Mouse (Mus musculus) limb, embryonic 14.5 days (tissue): ENCODE results near the gene Gm4792. TPM values are rescaled to one million over a fixed set of nuclear protein-coding genes. Genes with fewer than 3 reads are reported as not detected.

ENCODE experiments used
- ATAC-seq: fragments of 200-750 bp; cut with Nextera tagmentation; 2 replicates; pipeline ENCODE4 v1.8.0; 2017; ENCODE audit warnings: low read depth, moderate number of reproducible peaks, moderate TSS enrichment; ENCODE audit not compliant: low FRiP score
- DNase-seq: peaks from one replicate; pipeline ENCODE4 v3.0.0-alpha.2; 2015; ENCODE audit warnings: low spot score
- H3K27ac ChIP-seq: fragments of 300-500 bp; sonication (generic); replicated peaks from 2 replicates; pipeline ENCODE4 v1.5.1; 2014; ENCODE audit warnings: low read depth, mild to moderate bottlenecking, low read length, moderate library complexity, mixed read lengths
- H3K27me3 ChIP-seq: fragments of 300-500 bp; sonication (generic); 2 replicates; pipeline ENCODE4 v1.6.1; 2014; ENCODE audit warnings: low read length, mixed read lengths; ENCODE audit not compliant: control insufficient read depth, insufficient read depth
- H3K36me3 ChIP-seq: fragments of 300-500 bp; sonication (generic); 2 replicates; pipeline ENCODE4 v1.6.1; 2014; ENCODE audit warnings: mild to moderate bottlenecking, low read length, moderate library complexity, mixed read lengths; ENCODE audit not compliant: control insufficient read depth, insufficient read depth
- H3K4me1 ChIP-seq: fragments of 300-500 bp; sonication (generic); 2 replicates; pipeline ENCODE4 v1.6.1; 2014; ENCODE audit warnings: antibody characterized with exemption, low read length, mixed read lengths; ENCODE audit not compliant: control insufficient read depth, insufficient read depth
- H3K4me2 ChIP-seq: fragments of 300-500 bp; sonication (generic); replicated peaks from 2 replicates; pipeline ENCODE4 v1.6.1; 2014; ENCODE audit warnings: low read depth, mild to moderate bottlenecking, low read length, moderate library complexity; ENCODE audit not compliant: severe bottlenecking
- H3K4me3 ChIP-seq: fragments of 300-500 bp; sonication (generic); replicated peaks from 2 replicates; pipeline ENCODE4 v1.5.1; 2014; ENCODE audit warnings: low read length
- H3K9ac ChIP-seq: fragments of 300-500 bp; sonication (generic); 2 replicates; pipeline ENCODE4 v1.6.1; 2014; ENCODE audit warnings: mild to moderate bottlenecking, low read depth, low read length, moderate library complexity; ENCODE audit not compliant: severe bottlenecking
- H3K9me3 ChIP-seq: fragments of 300-500 bp; sonication (generic); 2 replicates; pipeline ENCODE4 v1.6.1; 2016; ENCODE audit warnings: low read length; ENCODE audit not compliant: control insufficient read depth
- POLR2A ChIP-seq: fragments of 200-500 bp; IDR thresholded peaks from 2 replicates; pipeline ENCODE4 v1.8.0; 2012; ENCODE audit warnings: inconsistent platforms, mild to moderate bottlenecking, moderate library complexity, borderline replicate concordance; ENCODE audit not compliant: insufficient read depth, insufficient read length; ENCODE audit errors: extremely low read depth
- WGBS: fragments of 180-500 bp; shearing (Covaris S2); extraction: QIAGEN DNeasy Blood & Tissue Kit; methylation state at CpG from one replicate; pipeline ENCODE4 v1.1.7; 2014; 5-methylcytosine and 5-hydroxymethylcytosine counted together
- polyA plus RNA-seq, 2 experiments: library from polyadenylated mRNA; depleted of rRNA in 1 of 2; stranded (reverse) in 1 of 2; unstranded in 1 of 2; fragments of >200 nt; fragmentation: Nextera tagmentation in 1 of 2; extraction: Ambion mirVana in 1 of 2; gene quantifications; 2 replicates each; pipeline versions ENCODE4 v1.2.1 to v1.2.3; 2012 to 2014

Gene Gm4792
- polyA plus RNA-seq, 2 experiments, result not detected

DNA sequence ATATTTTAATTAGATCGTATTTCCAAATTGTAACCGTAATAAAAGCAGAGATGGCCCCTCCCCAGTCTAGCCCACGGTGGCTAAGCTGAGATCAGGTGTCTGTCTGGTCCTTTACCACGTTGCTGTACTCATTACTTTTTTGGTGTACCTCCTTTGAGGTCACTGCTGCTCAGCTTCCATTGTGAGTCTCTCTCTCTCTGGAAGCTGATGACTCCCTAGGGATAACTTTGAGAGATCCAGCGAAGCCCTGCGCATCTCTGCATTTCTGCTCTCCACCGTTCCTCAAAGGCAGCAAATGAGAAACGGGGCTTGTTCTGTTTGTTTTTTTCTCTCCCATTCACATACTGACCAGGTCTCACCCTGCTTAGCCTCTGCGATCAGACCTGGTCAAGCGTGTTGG lies 36.5 kb upstream of the Gm4792 start:
- no peak overlapping the region for H3K9ac ChIP-seq
- 0 out of 2 replicates have a peak, but pooled peaks cover 4% of the 10 kb centered on the region for H3K4me1 ChIP-seq
- WGBS, result 56% methylated on average over 10 of the region's 10 CpGs
- H3K4me3 ChIP-seq, result no peak overlapping the region
- no peak overlapping the region for H3K4me2 ChIP-seq
- ATAC-seq, result no peak
- H3K27me3 ChIP-seq, result no peaks in the 10 kb centered on the region
- H3K9me3 ChIP-seq, result no peaks in the 10 kb centered on the region
- H3K36me3 ChIP-seq, result no peaks in the 10 kb centered on the region
- no peak for TF ChIP-seq POLR2A
- H3K27ac ChIP-seq, result no peak overlapping the region
- no peak for DNase-seq

GRCm38 (mm10) chr10:94333328-94333727 lies 34.8 kb upstream of the Gm4792 start:
- no peak overlapping the region for H3K4me2 ChIP-seq
- H3K9me3 ChIP-seq, result no peaks in the 10 kb centered on the region
- H3K4me3 ChIP-seq, result no peak overlapping the region
- WGBS, result 83% methylated on average over 8 of the region's 8 CpGs
- H3K27ac ChIP-seq, result no peak overlapping the region
- H3K4me1 ChIP-seq, result 0 out of 2 replicates have a peak, but pooled peaks cover 8% of the 10 kb centered on the region
- H3K9ac ChIP-seq, result no peak overlapping the region
- no peak for ATAC-seq
- TF ChIP-seq POLR2A, result no peak
- H3K27me3 ChIP-seq, result no peaks in the 10 kb centered on the region
- DNase-seq, result no peak
- H3K36me3 ChIP-seq, result no peaks in the 10 kb centered on the region

GRCm38 (mm10) chr10:94332358-94333137 lies 34.0 kb upstream of the Gm4792 start:
- 86% methylated on average over 16 of the region's 16 CpGs for WGBS
- TF ChIP-seq POLR2A, result no peak
- no peaks in the 10 kb centered on the region for H3K9me3 ChIP-seq
- no peak for DNase-seq
- 0 out of 2 replicates have a peak, but pooled peaks cover 8% of the 10 kb centered on the region for H3K4me1 ChIP-seq
- no peak overlapping the region for H3K27ac ChIP-seq
- H3K9ac ChIP-seq, result no peak overlapping the region
- no peak for ATAC-seq
- H3K4me2 ChIP-seq, result no peak overlapping the region
- no peaks in the 10 kb centered on the region for H3K36me3 ChIP-seq
- H3K27me3 ChIP-seq, result no peaks in the 10 kb centered on the region
- no peak overlapping the region for H3K4me3 ChIP-seq

DNA sequence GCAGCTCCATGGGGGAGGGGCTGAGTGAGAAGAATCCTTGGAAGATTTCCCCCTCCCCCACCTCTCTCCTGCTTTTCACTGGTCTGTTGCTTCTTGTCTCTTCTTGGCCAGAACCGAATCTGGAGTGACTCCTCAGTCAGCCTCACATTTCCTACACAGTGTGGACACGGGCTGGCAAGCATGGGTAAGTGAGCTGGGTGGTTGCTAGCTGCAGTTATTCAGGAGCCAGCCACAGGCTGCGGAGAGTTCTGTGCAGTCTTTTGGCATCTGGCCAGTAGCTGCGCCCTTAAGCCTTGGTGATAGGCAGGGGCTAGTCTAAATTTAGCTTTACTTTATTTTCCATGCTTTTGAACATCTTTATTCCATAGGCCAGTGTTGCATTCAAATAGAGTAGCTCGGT lies 31.5 kb upstream of the Gm4792 start:
- Histone ChIP-seq H3K9me3 (0 out of 2 replicates have a peak, but pooled peaks cover under 1% of the 10 kb centered on the region), H3K9ac (no peak overlapping the region), H3K4me3 (no peak overlapping the region), H3K27me3 (no peaks in the 10 kb centered on the region), H3K4me2 (no peak overlapping the region), H3K4me1 (0 out of 2 replicates have a peak, but pooled peaks cover 6% of the 10 kb centered on the region), H3K27ac (no peak overlapping the region), H3K36me3 (no peaks in the 10 kb centered on the region)
- WGBS, result 31% methylated on average over 5 of the region's 5 CpGs
- ATAC-seq, result no peak
- DNase-seq, result peak; percentile 61
- no peak for TF ChIP-seq POLR2A

GRCm38 (mm10) chr10:94318574-94318973 lies 20.1 kb upstream of the Gm4792 start:
- H3K9me3 ChIP-seq, result no peaks in the 10 kb centered on the region
- H3K27ac ChIP-seq, result no peak overlapping the region
- ATAC-seq (no peak), DNase-seq (no peak)
- no peak for TF ChIP-seq POLR2A
- no peak overlapping the region for H3K9ac ChIP-seq
- H3K4me3 ChIP-seq, result no peak overlapping the region
- H3K4me2 ChIP-seq, result no peak overlapping the region
- H3K4me1 ChIP-seq, result no peaks in the 10 kb centered on the region
- 37% methylated on average over 4 of the region's 4 CpGs for WGBS
- H3K27me3 ChIP-seq, result no peaks in the 10 kb centered on the region
- H3K36me3 ChIP-seq, result no peaks in the 10 kb centered on the region

GRCm38 (mm10) chr10:94313146-94313545 lies 14.6 kb upstream of the Gm4792 start:
- 77% methylated on average over 4 of the region's 4 CpGs for WGBS

More at GRCm38 (mm10) chr10:94313146-94313545, 14.6 kb upstream of the Gm4792 start:
- Histone ChIP-seq H3K9me3 (no peaks in the 10 kb centered on the region), H3K4me1 (peaks cover 7% of the 10 kb centered on the region; the same call in 1 of the 2 replicates), H3K27ac (no peak overlapping the region), H3K4me2 (no peak overlapping the region), H3K36me3 (no peaks in the 10 kb centered on the region), H3K4me3 (no peak overlapping the region), H3K27me3 (peaks cover 22% of the 10 kb centered on the region), H3K9ac (no peak overlapping the region)
- TF ChIP-seq POLR2A, result no peak
- DNase-seq (no peak), ATAC-seq (no peak)
